Mouse (Mus musculus) forebrain, postnatal 0 days (tissue): Measurements from ENCODE around the gene Tiam2. TPM values are rescaled to one million over a fixed set of nuclear protein-coding genes. Genes with fewer than 3 reads are reported as not detected.

Experiments
- ATAC-seq: fragments of 200-750 bp; cut with Nextera tagmentation; 2 replicates; pipeline ENCODE4 v1.8.0; 2017; ENCODE audit warnings: mild to moderate bottlenecking, moderate library complexity
- DNase-seq: peaks from one replicate; pipeline ENCODE4 v3.0.0-alpha.2; 2015
- H3K27ac ChIP-seq: fragments of 300-500 bp; sonication (generic); 2 replicates; pipeline ENCODE4 v1.5.1; 2014; ENCODE audit warnings: low read depth, mild to moderate bottlenecking, antibody characterized with exemption, low read length, moderate library complexity, mixed read lengths
- H3K27me3 ChIP-seq: fragments of 300-500 bp; sonication (generic); 2 replicates; pipeline ENCODE4 v1.6.1; 2014; ENCODE audit warnings: mild to moderate bottlenecking, low read length, mixed read lengths; ENCODE audit not compliant: insufficient read depth
- H3K36me3 ChIP-seq: fragments of 300-500 bp; sonication (generic); 2 replicates; pipeline ENCODE4 v1.6.1; 2014; ENCODE audit warnings: mild to moderate bottlenecking, moderate library complexity; ENCODE audit not compliant: insufficient read depth
- H3K4me1 ChIP-seq: fragments of 300-500 bp; sonication (generic); 2 replicates; pipeline ENCODE4 v1.6.1; 2014; ENCODE audit warnings: antibody characterized with exemption; ENCODE audit not compliant: insufficient read depth
- H3K4me2 ChIP-seq: fragments of 300-500 bp; sonication (generic); 2 replicates; pipeline ENCODE4 v1.6.1; 2014; ENCODE audit warnings: low read depth, mild to moderate bottlenecking, moderate library complexity
- H3K4me3 ChIP-seq: fragments of 300-500 bp; sonication (generic); 2 replicates; pipeline ENCODE4 v1.5.1; 2014; ENCODE audit warnings: low read depth, low read length, mixed read lengths
- H3K9ac ChIP-seq: fragments of 300-500 bp; sonication (generic); 2 replicates; pipeline ENCODE4 v1.6.1; 2014; ENCODE audit warnings: mild to moderate bottlenecking
- H3K9me3 ChIP-seq: fragments of 300-500 bp; sonication (generic); 2 replicates; pipeline ENCODE4 v1.6.1; 2016; ENCODE audit warnings: low read length
- CTCF ChIP-seq: sonication (generic); IDR thresholded peaks from 2 replicates; pipeline ENCODE4 v1.5.1; 2016; ENCODE audit warnings: antibody characterized with exemption, control low read depth, low read depth
- WGBS: fragments of 180-500 bp; shearing (Covaris S2); extraction: QIAGEN DNeasy Blood & Tissue Kit; methylation state at CpG from one replicate; pipeline ENCODE4 v1.1.7; 2014; 5-methylcytosine and 5-hydroxymethylcytosine counted together
- polyA plus RNA-seq: library from polyadenylated mRNA; unstranded; fragments of >200 nt; fragmentation: Nextera tagmentation; extraction: Ambion mirVana; gene quantifications from 2 replicates; pipeline ENCODE4 v1.2.1, GENCODE M21; 2015
- total RNA-seq: library from RNA; depleted of rRNA; stranded (reverse); fragments of >200 nt; gene quantifications from 2 replicates; pipeline ENCODE4 v1.2.3, GENCODE M21; 2014; rRNA removed

The Tiam2 gene
- total and polyA plus RNA-seq, 2 experiments from 2014 or later: 26.4 to 71.5 TPM

- Histone ChIP-seq H3K9ac (no peak overlapping the region), H3K36me3 (no peaks in the 10 kb centered on the region), H3K9me3 (no peaks in the 10 kb centered on the region), H3K4me2 (no peak overlapping the region), H3K4me3 (no peak overlapping the region), H3K4me1 (no peaks in the 10 kb centered on the region), H3K27ac (no peak overlapping the region), H3K27me3 (no peaks in the 10 kb centered on the region)
- no peak for DNase-seq
- peak; percentile 19; the same call in 1 of the 2 replicates for TF ChIP-seq CTCF
- WGBS: 68% methylated on average over 8 of the region's 8 CpGs
- no peak for ATAC-seq
Observed at GRCm38 (mm10) chr17:3562405-3562804, 236.0 kb downstream of the Tiam2 start.

DNA sequence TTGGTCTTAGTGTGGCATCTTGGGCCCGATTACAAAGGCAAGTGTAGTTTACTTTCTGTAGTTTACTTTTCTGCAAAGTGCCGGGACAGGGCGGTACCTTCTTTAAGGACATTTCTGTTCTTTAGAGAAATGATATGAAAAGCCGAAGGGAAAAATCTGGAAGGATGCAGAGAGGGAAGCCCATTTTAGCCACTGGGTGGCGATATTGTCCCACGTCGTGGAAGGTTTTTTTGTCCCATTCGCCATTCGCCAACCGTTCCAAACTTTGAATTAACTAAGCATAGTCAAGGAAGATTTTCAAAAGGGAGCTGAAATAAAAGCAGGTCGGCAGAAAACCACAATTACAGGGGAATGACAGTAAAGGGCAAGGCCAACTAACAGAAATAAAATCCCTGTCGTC lies 244.5 kb downstream of the Tiam2 start:
- H3K9ac ChIP-seq: no peak overlapping the region
- peak; percentile 94 for DNase-seq
- TF ChIP-seq CTCF: peak; percentile 94
- peak; percentile 45; the same call in 1 of the 2 replicates for ATAC-seq
- no peak overlapping the region for H3K27ac ChIP-seq
- no peaks in the 10 kb centered on the region for H3K9me3 ChIP-seq
- no peak overlapping the region for H3K4me3 ChIP-seq
- no peaks in the 10 kb centered on the region for H3K27me3 ChIP-seq
- no peaks in the 10 kb centered on the region for H3K36me3 ChIP-seq
- no peaks in the 10 kb centered on the region for H3K4me1 ChIP-seq
- WGBS: 5% methylated on average over 12 of the region's 12 CpGs
- no peak overlapping the region for H3K4me2 ChIP-seq

Other genes starting within 250 kb of the Tiam2 start
- 54.1 and 65.8 TPM in 2 replicates for gene Scaf8, start 211.6 kb upstream of the Tiam2 start, total RNA-seq
- gene Scaf8, start 211.6 kb upstream of the Tiam2 start, polyA plus RNA-seq: 12.1 and 15.6 TPM in 2 replicates
- gene Cldn20, start 206.0 kb downstream of the Tiam2 start, total RNA-seq: 1.4 and 2.8 TPM in 2 replicates
- gene Cldn20, start 206.0 kb downstream of the Tiam2 start, polyA plus RNA-seq: 1.6 and 2.0 TPM in 2 replicates
- 8.1 and 11.2 TPM in 2 replicates for gene Tfb1m, start 231.2 kb downstream of the Tiam2 start, total RNA-seq
- 7.2 and 8.2 TPM in 2 replicates for gene Tfb1m, start 231.2 kb downstream of the Tiam2 start, polyA plus RNA-seq